Mouse (Mus musculus): ENCODE measurements around the gene Mapk8. TPM values are rescaled to one million over a fixed set of nuclear protein-coding genes. Genes with fewer than 3 reads are reported as not detected.
"Not testable (repeated sequence)": the region's sequence is repeated elsewhere in the genome, so short reads cannot be mapped to it uniquely, and the experiment has no call there.

Gene Mapk8
- polyA plus RNA-seq (2017; shearing (Covaris generic)): 10 to 100 TPM in 1 of 2 experiments, 1 to 10 TPM in 1; 9.8 to 12.4 TPM

- ATAC-seq: peak; percentile 89
Observed at GRCm38 (mm10) chr14:33447027-33447569, at the start of gene Mapk8. Mapk8 (minus strand) TSS chr14:33447158.

GRCm38 (mm10) chr14:33495226-33495625 lies 48.3 kb upstream of the Mapk8 start:
- ATAC-seq: no peak

- ATAC-seq: no peak
Observed at GRCm38 (mm10) chr14:33487805-33488550, 41.0 kb upstream of the Mapk8 start.

GRCm38 (mm10) chr14:33481991-33482390 lies 35.0 kb upstream of the Mapk8 start:
- ATAC-seq: no peak

GRCm38 (mm10) chr14:33476094-33476760 lies 29.3 kb upstream of the Mapk8 start:
- no peak for ATAC-seq

- no peak for ATAC-seq
Observed at GRCm38 (mm10) chr14:33474461-33474860, 27.5 kb upstream of the Mapk8 start.

- no peak for ATAC-seq
Observed at GRCm38 (mm10) chr14:33471331-33471730, 24.4 kb upstream of the Mapk8 start, which contains the start of gene Frmpd2. Frmpd2 (plus strand) TSS chr14:33471696.

GRCm38 (mm10) chr14:33467766-33468165 lies 20.8 kb upstream of the Mapk8 start:
- no peak for ATAC-seq

GRCm38 (mm10) chr14:33463658-33464057 lies 16.7 kb upstream of the Mapk8 start:
- no peak for ATAC-seq

- no peak for ATAC-seq
Observed at GRCm38 (mm10) chr14:33450331-33450730, 3.4 kb upstream of the Mapk8 start.

- no peak for ATAC-seq
Observed at GRCm38 (mm10) chr14:33449296-33449840, 2.4 kb upstream of the Mapk8 start.

- no peak for ATAC-seq
Observed at GRCm38 (mm10) chr14:33448276-33448675, 1.3 kb upstream of the Mapk8 start.

GRCm38 (mm10) chr14:33446561-33447023 lies 366 bp downstream of the Mapk8 start:
- peak; percentile 11 for ATAC-seq

- no peak for ATAC-seq
Observed at GRCm38 (mm10) chr14:33445962-33446361, 996 bp downstream of the Mapk8 start.

GRCm38 (mm10) chr14:33443780-33444179 lies 3.2 kb downstream of the Mapk8 start:
- ATAC-seq: no peak

- ATAC-seq: not testable (repeated sequence)
Observed at GRCm38 (mm10) chr14:33432485-33432884, 14.5 kb downstream of the Mapk8 start.

GRCm38 (mm10) chr14:33424124-33424523 lies 22.8 kb downstream of the Mapk8 start:
- ATAC-seq: no peak

GRCm38 (mm10) chr14:33423003-33423402 lies 24.0 kb downstream of the Mapk8 start:
- ATAC-seq: no peak

GRCm38 (mm10) chr14:33418311-33418909 lies 28.5 kb downstream of the Mapk8 start:
- ATAC-seq: peak; percentile 28

GRCm38 (mm10) chr14:33415746-33416145 lies 31.2 kb downstream of the Mapk8 start:
- ATAC-seq: no peak

GRCm38 (mm10) chr14:33402331-33402730 lies 44.6 kb downstream of the Mapk8 start:
- ATAC-seq: no peak

- ATAC-seq: no peak
Observed at GRCm38 (mm10) chr14:33400019-33400418, 46.9 kb downstream of the Mapk8 start.

Measured in activated CD4-positive, CD25-positive, alpha-beta regulatory T cell, adult 4 months (primary cell).